Mouse (Mus musculus): ENCODE results near the gene Olfr26. TPM values are rescaled to one million over a fixed set of nuclear protein-coding genes. Genes with fewer than 3 reads are reported as not detected.

Gene Olfr26
- polyA plus RNA-seq, 1 experiment from 2014 or later: not detected

DNA sequence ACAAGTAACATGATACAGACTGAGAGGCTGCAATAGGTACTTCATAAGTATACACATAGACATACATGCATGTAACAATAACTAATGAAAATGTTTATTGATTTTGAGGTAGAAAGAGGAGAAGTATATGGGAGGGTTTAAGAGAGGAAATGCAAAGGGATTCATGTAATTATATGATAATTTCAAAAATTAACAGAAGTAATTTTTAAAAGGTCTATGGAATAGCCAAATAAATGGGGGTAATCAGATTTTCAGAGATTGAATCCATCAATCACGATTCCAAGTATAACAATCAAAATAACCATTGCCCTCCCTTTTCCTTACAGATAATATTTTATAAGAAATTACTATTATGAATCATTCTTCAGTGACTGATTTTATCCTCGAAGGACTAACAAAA, 22.0 kb downstream of the Olfr26 start, which contains the start of gene Olfr926:
TSS of gene Olfr926 (plus strand) at position 301 of the 400 bp plus-strand sequence.
- Histone ChIP-seq H3K4me2 (replicated peaks; ENCODE audit: low read depth) (no peak within 1 kb of the TSS), H3K27me3 (replicated peaks; ENCODE audit: control insufficient read depth, insufficient read depth, low read length) (no peaks in the 10 kb centered on the region), H3K9me3 (ENCODE audit: control insufficient read depth) (0 out of 2 replicates have a peak, but pooled peaks cover 4% of the 10 kb centered on the region), H3K36me3 (ENCODE audit: control insufficient read depth, insufficient read depth) (no peaks in the 10 kb centered on the region), H3K27ac (ENCODE audit: low read depth, low read length) (no peak within 1 kb of the TSS), H3K4me1 (replicated peaks; ENCODE audit: control insufficient read depth, insufficient read depth, low read length) (no peaks in the 10 kb centered on the region), H3K4me3 (ENCODE audit: low read depth, low read length) (no peak within 1 kb of the TSS), H3K9ac (ENCODE audit: low read depth, low read length) (no peak within 1 kb of the TSS)
- no peak for ATAC-seq
- no peak for TF ChIP-seq CTCF (IDR thresholded peaks at IDR 0.05; ENCODE audit: low read depth)
- 71% methylated on average over 2 of the region's 2 CpGs for WGBS

Other genes starting within 250 kb of the Olfr26 start
- gene Olfr914, start 250.0 kb upstream of the Olfr26 start, polyA plus RNA-seq (2015; fragmentation: Nextera tagmentation; extraction: Ambion mirVana): not detected in 2 replicates
- not detected in 2 replicates for gene Olfr916, start 195.2 kb upstream of the Olfr26 start, polyA plus RNA-seq (2015; fragmentation: Nextera tagmentation; extraction: Ambion mirVana)
- gene Olfr917, start 189.2 kb upstream of the Olfr26 start, polyA plus RNA-seq (2015; fragmentation: Nextera tagmentation; extraction: Ambion mirVana): not detected in 2 replicates
- not detected in 2 replicates for gene Olfr918, start 180.5 kb upstream of the Olfr26 start, polyA plus RNA-seq (2015; fragmentation: Nextera tagmentation; extraction: Ambion mirVana)
- gene Olfr919, start 151.4 kb upstream of the Olfr26 start, polyA plus RNA-seq (2015; fragmentation: Nextera tagmentation; extraction: Ambion mirVana): not detected in 2 replicates
- gene Vwa5a, start 136.8 kb upstream of the Olfr26 start, polyA plus RNA-seq (2015; fragmentation: Nextera tagmentation; extraction: Ambion mirVana): 13.7 and 14.0 TPM in 2 replicates
- gene Olfr920, start 102.8 kb upstream of the Olfr26 start, polyA plus RNA-seq (2015; fragmentation: Nextera tagmentation; extraction: Ambion mirVana): 0.07 TPM in 2 replicates
- not detected in 2 replicates for gene Olfr921, start 82.0 kb upstream of the Olfr26 start, polyA plus RNA-seq (2015; fragmentation: Nextera tagmentation; extraction: Ambion mirVana)
- gene Olfr922, start 40.4 kb upstream of the Olfr26 start, polyA plus RNA-seq (2015; fragmentation: Nextera tagmentation; extraction: Ambion mirVana): not detected in 2 replicates
- not detected in 2 replicates for gene Olfr923, start 28.5 kb upstream of the Olfr26 start, polyA plus RNA-seq (2015; fragmentation: Nextera tagmentation; extraction: Ambion mirVana)
- gene Olfr924, start 10.6 kb upstream of the Olfr26 start, polyA plus RNA-seq (2015; fragmentation: Nextera tagmentation; extraction: Ambion mirVana): not detected in 2 replicates
- not detected in 2 replicates for gene Olfr926, start 22.1 kb downstream of the Olfr26 start, polyA plus RNA-seq (2015; fragmentation: Nextera tagmentation; extraction: Ambion mirVana)
- not detected in 2 replicates for gene Olfr930, start 74.7 kb downstream of the Olfr26 start, polyA plus RNA-seq (2015; fragmentation: Nextera tagmentation; extraction: Ambion mirVana)
- not detected in 2 replicates for gene Olfr933, start 117.3 kb downstream of the Olfr26 start, polyA plus RNA-seq (2015; fragmentation: Nextera tagmentation; extraction: Ambion mirVana)
- not detected in 2 replicates for gene Olfr934, start 133.3 kb downstream of the Olfr26 start, polyA plus RNA-seq (2015; fragmentation: Nextera tagmentation; extraction: Ambion mirVana)
- gene Olfr935, start 144.6 kb downstream of the Olfr26 start, polyA plus RNA-seq (2015; fragmentation: Nextera tagmentation; extraction: Ambion mirVana): not detected in 2 replicates
- not detected in 2 replicates for gene Olfr146, start 168.3 kb downstream of the Olfr26 start, polyA plus RNA-seq (2015; fragmentation: Nextera tagmentation; extraction: Ambion mirVana)
- not detected in 2 replicates for gene Olfr937, start 209.9 kb downstream of the Olfr26 start, polyA plus RNA-seq (2015; fragmentation: Nextera tagmentation; extraction: Ambion mirVana)
- gene Olfr938, start 223.8 kb downstream of the Olfr26 start, polyA plus RNA-seq (2015; fragmentation: Nextera tagmentation; extraction: Ambion mirVana): not detected in 2 replicates

All from intestine, postnatal 0 days (tissue).